Mouse (Mus musculus) testis, adult 2 months (tissue): Measurements from ENCODE around the gene Etfbkmt.

ENCODE experiments used
- CTCF ChIP-seq: fragments of 200-500 bp; IDR thresholded peaks from 2 replicates; pipeline ENCODE4 v1.5.1; 2012; ENCODE audit warnings: low read depth, mild to moderate bottlenecking, inconsistent platforms, low read length, moderate library complexity; ENCODE audit not compliant: control insufficient read depth, insufficient read depth, insufficient replicate concordance
- POLR2A ChIP-seq: fragments of 200-500 bp; IDR thresholded peaks from 2 replicates; pipeline ENCODE4 v1.6.1; 2012; ENCODE audit warnings: low read depth, mild to moderate bottlenecking, inconsistent platforms, low read length, moderate library complexity; ENCODE audit not compliant: control insufficient read depth

DNA sequence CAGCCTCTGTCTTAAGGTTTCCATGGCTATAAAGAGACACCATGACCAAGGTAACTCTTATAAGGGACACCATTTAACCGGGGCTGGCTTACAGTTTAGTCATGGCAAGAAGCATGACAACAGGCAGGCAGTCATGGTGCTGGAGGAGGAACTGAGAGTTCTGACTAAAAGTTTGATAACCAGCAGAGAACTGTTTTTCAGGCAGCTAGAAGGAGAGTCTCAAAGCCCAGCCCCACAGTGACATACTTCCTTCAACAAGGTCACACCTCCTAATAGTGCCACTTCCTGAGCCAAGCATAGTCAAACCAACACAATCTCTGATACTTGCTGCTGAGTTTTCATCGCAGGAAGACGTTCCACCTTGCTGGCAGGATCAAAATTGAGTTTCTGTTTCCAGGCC, 638 bp upstream of the Etfbkmt start:
- TF ChIP-seq CTCF (no peak), POLR2A (no peak)
